Mouse (Mus musculus): ENCODE results near the gene Nxpe4. TPM values are rescaled to one million over a fixed set of nuclear protein-coding genes. Genes with fewer than 3 reads are reported as not detected.
"Not testable (repeated sequence)": the region's sequence is repeated elsewhere in the genome, so short reads cannot be mapped to it uniquely, and the experiment has no call there.

Gene Nxpe4
- total RNA-seq, 2 experiments from 2014 or later = 10.8 to 11.1 TPM

- no peak for DNase-seq (ENCODE audit: low spot score in 2 of 2)
These were observed 77.6 kb downstream of the Nxpe4 start for GRCm38 (mm10) chr9:48239461-48239860.

GRCm38 (mm10) chr9:48240431-48240830, 78.6 kb downstream of the Nxpe4 start:
- DNase-seq (ENCODE audit: low spot score in 2 of 2) = no peak

DNA sequence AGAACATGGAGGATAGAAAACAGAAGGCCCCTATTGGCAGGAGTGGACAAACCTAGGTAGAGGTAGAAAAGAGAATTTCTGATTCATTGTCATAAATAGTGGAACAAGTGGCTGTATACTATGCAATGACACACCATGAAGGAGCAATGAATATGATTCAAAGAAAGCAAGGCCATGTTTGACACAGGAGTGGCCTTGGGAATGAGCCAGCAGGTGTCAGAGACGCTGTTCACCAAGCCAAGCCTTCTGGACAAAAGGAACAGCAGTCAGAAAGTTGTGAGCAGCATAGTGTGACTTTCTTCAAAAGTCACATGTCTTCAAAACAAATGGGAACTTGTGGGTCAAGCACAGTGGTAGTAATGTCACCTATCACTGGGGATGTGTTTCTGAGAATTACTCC, 80.0 kb downstream of the Nxpe4 start:
- DNase-seq (ENCODE audit: low spot score in 2 of 2) = no peak

DNA sequence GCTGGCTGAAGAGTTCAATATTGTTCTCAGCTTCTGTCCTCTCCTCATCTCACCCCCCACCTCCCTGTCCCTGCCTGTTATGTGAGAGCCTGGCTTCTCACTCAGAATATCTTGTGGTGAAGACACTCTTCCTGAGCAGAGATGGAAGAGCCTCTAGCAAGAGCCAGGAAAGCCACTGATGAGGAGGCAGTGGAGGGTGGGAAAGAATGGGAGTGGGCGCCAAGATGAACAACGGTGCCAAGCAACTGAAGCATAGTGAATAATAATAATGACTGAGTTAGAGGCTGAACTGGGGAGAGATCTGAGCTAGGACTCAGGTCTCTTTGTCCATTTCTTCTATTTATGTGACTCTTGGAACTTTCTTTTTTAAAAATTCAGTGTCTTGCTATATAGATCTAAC, 80.9 kb downstream of the Nxpe4 start:
- no peak for DNase-seq (ENCODE audit: low spot score in 2 of 2)

GRCm38 (mm10) chr9:48244175-48244574, 82.4 kb downstream of the Nxpe4 start:
- DNase-seq (ENCODE audit: low spot score in 2 of 2) = no peak

DNA sequence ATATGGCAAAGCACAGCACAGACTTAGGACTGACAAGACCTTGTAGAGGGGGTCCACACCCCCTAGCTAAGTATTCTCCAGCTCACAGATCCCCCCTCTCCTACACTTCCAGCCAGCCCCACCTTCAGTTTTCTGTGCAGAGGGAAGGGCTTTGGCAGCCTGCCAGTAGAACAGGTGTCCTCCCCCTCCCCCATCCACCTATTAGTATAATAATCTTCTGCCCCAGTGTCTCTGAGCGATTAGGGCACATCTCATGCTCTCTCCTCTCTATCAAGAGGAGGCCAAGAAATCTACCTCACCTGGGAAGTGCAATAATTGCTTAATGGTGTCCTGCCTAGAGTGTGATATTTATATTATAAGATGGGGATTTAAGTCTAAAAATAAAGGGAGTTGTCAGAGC, 83.7 kb downstream of the Nxpe4 start:
- DNase-seq (ENCODE audit: low spot score in 2 of 2) = no peak

GRCm38 (mm10) chr9:48247276-48247675, 85.5 kb downstream of the Nxpe4 start:
- DNase-seq (ENCODE audit: low spot score in 2 of 2) = no peak

DNA sequence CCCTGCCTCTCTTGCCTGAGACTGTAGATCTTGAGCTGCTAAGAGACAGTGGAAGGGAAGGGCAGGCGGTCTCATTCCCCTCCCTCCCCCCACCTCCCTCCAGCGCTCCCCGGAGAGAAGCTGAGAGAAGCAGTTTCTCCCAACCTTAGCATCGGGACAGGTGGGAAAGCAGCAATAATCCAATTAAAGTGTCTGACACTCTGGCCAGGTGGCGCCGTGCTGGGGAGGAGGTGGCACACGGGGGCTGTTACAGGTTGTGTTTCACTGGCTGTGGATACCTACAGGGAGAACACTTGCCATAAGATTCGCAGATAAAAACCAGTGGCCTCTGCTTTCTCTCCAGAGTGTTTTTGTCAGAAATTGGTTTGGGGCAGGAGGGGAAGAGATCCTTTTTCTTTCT, 90.4 kb downstream of the Nxpe4 start:
- no peak for DNase-seq (ENCODE audit: low spot score in 2 of 2)

- DNase-seq (ENCODE audit: low spot score in 2 of 2) = no peak
These were observed 95.2 kb downstream of the Nxpe4 start for GRCm38 (mm10) chr9:48257001-48257400.

DNA sequence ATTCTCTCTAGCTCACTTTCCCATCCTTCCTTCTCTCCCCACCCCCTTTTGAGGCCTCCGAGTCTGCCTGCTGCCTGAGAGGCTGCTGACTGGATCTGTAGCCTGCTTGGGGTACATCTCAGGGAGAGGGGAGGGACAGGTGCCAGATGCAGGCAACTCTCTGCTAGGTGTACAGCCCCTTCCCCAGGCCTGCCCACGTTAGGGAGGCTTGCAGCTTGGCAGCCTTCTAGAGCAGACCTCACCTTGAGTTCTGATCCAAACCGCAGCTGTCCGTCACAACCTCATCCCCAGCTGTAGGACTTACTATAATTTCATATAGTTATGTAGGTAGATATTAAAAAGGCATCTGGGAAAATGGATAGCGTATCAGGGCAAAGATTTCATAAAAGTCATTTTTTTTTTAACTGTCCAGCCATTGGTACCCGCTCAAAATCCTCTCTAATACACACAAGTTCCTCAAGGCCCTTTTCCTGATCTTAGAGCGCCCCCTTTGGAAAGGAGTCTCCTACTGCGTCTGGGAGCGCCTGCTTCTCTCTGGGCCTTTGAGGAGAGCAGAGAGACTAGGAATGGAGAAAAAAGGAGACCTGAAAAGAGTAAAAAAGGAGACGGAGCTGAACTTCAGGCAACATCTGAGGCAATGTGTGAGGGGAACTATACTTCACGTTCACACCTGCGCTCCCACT, 96.1 kb downstream of the Nxpe4 start:
- DNase-seq (ENCODE audit: low spot score in 2 of 2) = no peak

GRCm38 (mm10) chr9:48264616-48265015, 102.8 kb downstream of the Nxpe4 start:
- no peak for DNase-seq (ENCODE audit: low spot score in 2 of 2)

- DNase-seq (ENCODE audit: low spot score in 2 of 2) = no peak
These were observed 103.7 kb downstream of the Nxpe4 start for GRCm38 (mm10) chr9:48265491-48265890.

GRCm38 (mm10) chr9:48266286-48267027, 104.6 kb downstream of the Nxpe4 start:
- peak; percentile 48 to 70 for DNase-seq (ENCODE audit: low spot score in 2 of 2)

DNA sequence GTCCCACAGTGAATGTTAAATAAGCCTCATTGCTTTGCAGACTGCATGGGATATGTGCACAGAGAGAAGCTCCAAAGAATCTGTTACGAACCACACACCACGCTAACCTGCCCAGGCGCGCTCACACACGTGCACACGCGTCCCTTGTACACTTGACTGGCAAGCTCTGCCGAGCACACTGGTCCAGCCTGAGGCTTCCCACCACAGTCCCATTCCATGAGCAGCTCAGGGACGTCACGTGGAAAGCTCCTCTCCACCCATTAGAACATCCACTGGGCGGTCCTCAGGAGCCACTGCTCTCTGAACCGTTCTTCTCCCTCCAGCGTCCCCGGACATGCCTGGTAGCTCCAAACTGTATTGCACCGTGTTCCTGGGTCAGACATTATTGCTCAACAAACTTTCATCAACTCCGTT, 105.2 kb downstream of the Nxpe4 start:
- peak in 1 of 2 experiments; percentile 27 for DNase-seq (ENCODE audit: low spot score in 2 of 2)

DNA sequence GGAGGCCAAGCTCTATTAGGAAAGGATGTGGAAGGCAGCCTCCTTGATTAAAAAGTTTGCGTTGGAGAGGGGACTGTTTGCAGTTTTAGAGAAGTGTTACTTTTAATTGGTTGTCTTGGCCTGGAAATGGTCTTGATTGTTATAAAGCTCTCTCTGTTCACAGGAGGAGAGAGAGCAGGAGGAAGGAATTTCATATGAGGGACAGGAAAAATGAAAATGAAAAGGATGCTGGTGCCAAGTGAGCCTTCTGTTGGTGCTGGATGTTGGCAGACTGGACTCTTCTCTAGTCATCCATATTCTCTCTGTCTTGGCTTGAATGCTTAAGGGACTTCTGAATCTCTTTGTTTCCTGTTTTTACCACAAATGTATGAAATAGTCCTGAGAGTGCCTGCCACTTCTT, 106.1 kb downstream of the Nxpe4 start:
- no peak for DNase-seq (ENCODE audit: low spot score in 2 of 2)

DNA sequence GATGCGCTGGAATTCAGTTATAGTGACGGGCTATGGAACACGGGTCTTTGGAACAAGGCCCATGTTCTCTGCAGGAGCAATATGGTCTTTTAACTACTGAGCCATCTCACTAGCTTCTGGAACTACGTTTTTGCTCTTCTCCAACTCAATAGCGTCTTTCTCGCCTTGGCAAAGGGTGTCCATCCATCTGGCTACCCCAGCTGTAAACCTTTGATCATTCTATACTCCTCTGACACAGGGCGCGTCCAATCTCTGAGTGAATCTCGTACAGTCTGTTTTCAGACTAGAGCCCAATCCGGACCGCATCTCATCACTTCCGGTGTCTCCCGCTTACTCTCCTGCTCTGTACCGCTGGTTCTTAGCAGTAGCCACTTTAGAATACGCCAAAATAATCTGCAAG, 115.0 kb downstream of the Nxpe4 start:
- DNase-seq (ENCODE audit: low spot score in 2 of 2) = no peak

DNA sequence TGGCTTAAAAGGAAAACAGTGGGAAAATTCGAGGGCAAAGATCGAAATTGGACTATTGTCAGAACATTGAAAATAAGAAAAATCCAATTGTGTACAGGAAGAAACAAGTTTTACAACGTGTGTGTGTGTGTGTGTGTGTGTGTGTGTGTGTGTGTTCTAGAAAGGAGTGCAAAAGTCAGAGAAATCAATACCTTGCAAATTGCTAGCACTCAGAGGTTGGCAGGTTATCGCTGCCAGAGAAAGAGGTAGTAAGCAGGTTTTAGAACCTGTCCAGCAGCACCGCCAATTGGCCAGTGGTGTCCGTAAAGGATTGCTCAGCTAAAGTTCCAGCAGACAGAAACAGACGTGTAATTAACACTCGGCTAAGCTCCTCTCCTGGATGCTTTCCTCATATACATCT, 122.4 kb downstream of the Nxpe4 start:
- DNase-seq (ENCODE audit: low spot score in 2 of 2) = no peak

- no peak for DNase-seq (ENCODE audit: low spot score in 2 of 2)
These were observed 128.5 kb downstream of the Nxpe4 start for GRCm38 (mm10) chr9:48290281-48290680.

DNA sequence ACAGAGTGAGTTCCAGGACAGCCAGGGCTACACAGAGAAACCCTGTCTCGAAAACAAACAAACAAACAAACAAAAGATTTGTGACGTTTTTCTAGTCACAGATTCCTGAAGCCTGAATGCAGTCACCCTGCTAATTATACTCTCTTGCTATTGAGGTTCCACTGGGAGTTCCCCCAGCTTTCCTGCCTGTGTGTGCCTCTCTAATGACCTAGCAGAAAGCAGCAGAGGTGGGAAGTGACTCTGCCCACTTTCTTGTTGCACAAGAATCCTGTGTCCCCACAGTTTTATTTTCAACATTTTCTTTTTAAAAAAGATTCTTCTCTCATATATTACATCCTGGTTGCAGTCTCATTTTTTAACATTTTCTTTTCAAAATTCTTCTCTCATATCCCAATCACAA, 132.9 kb downstream of the Nxpe4 start:
- DNase-seq (ENCODE audit: low spot score in 2 of 2) = no peak

DNA sequence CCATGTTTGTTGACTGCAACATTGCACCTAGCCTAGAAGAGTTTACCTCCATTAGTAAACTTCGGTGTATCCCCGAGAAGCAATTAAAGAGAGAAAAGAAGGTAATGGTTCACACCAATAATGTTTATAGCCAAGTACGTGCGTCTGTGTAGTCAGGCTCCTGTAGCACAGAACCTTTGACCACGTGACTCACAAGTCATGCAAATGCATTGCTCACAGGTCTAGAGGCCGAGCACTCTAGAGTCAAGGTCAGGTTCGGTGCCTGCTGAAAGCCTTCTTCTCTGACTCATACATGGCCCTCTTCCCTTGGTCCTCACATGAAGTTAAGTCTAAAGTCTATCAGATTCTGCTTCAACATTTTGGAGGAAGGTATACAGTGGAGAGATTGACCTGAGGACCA, 137.2 kb downstream of the Nxpe4 start:
- DNase-seq (ENCODE audit: low spot score in 2 of 2) = no peak

- DNase-seq (ENCODE audit: low spot score in 2 of 2) = not testable (repeated sequence)
These were observed 141.7 kb downstream of the Nxpe4 start for GRCm38 (mm10) chr9:48303564-48303963.

DNA sequence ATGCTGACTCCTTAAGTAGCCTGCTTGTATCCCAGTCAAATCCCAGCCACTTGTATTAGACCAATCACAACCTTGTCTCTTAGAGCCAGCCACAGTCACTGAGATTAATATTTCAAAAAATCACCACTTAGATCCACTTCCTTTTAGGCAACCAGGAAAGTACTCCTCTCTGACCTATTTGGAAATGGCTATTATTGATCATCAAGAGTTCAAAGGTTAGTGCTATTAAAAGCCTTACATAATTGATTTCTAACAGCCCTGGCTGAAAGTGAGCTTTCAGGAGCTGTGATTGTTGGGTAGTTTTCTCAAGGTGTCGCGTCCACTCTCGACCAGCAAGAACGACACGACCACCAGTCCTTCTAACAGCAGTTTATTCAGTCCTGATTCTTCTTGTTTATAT, 149.4 kb downstream of the Nxpe4 start:
- no peak for DNase-seq (ENCODE audit: low spot score in 2 of 2)

DNA sequence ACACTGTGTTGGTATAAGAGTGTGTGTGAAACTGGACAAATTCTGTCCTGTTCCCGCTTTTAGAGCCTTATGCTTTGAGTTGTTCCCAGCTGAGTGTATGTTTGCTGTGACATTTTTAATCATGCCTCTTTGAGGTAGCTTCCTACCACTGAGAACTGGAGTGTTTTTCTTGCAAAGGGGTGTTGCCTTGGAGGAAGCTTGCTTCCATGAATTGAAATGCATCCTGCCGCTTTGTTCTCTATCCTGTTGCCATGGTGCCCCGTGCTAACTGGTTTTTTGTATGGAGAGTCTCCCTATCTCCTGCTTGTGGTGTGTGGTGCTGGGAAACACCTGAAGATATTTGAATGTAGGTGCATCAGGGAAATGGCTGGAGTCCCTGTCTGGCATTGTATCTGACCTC, 152.4 kb downstream of the Nxpe4 start:
- no peak for DNase-seq (ENCODE audit: low spot score in 2 of 2)

All from adrenal gland, postnatal 4 days (tissue).